Mouse (Mus musculus): ENCODE data around the gene Fam171a2.
"Not testable (repeated sequence)": the region's sequence is repeated elsewhere in the genome, so short reads cannot be mapped to it uniquely, and the experiment has no call there.

Gene Fam171a2

GRCm38 (mm10) chr11:102433866-102434265 lies 13.6 kb downstream of the Fam171a2 start:
- DNase-seq: no peak

- no peak for DNase-seq
Measured at GRCm38 (mm10) chr11:102432896-102433295, 14.6 kb downstream of the Fam171a2 start.

DNA sequence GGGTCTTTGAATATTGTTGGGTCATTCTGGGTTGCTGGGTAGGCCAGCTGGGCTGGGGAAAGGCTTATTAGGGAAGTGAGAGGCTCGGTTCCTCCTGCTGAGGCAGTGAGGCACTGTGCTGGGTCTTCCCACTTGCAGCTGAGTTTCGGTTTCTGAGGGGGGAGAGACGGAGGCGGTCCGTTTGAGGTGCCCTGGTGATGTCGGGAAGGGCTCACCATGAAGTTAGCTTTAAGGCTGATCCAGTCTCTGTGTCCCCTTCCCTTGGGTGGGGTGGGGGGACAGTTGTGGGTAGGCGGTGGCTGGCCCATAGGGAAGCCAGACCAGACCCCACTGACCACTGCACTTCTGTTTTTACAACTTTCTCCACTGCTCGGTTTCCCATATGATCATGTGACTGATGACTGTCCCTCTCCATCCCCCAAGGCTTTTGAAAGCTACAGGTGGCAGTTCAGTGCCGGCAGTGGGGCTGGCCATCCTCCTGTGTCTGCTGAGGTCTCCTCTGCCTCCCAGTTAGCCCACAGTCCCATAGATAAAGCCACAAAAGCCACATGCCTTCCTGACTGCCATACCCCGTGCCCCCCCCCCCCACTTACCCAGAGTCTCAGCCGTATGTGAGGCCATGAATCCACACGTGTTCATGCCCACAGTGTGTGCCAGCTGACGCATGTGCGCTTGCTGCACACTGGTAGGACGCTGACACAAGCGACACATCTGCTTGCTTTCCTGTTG lies 15.2 kb downstream of the Fam171a2 start:
- peak in 1 of 2 experiments; percentile 35 for DNase-seq

DNA sequence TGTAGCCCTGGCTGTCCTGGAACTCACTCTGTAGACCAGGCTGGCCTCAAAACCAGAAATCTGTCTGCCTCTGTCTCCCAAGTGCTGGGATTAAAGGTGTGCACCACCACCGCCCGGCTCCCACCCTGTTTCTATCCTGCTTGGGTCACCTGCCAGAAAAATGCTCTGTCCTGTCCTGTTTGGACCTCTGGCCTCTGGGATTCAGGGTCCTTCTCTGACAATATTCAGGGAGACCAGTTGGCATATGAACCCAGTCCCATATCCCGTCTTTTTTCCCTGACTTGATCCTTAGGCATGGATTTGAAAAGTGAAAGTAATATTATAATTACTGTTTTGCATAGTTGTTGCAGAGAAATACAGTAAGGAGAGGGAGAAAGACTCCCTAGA lies 15.8 kb downstream of the Fam171a2 start:
- DNase-seq: no peak

DNA sequence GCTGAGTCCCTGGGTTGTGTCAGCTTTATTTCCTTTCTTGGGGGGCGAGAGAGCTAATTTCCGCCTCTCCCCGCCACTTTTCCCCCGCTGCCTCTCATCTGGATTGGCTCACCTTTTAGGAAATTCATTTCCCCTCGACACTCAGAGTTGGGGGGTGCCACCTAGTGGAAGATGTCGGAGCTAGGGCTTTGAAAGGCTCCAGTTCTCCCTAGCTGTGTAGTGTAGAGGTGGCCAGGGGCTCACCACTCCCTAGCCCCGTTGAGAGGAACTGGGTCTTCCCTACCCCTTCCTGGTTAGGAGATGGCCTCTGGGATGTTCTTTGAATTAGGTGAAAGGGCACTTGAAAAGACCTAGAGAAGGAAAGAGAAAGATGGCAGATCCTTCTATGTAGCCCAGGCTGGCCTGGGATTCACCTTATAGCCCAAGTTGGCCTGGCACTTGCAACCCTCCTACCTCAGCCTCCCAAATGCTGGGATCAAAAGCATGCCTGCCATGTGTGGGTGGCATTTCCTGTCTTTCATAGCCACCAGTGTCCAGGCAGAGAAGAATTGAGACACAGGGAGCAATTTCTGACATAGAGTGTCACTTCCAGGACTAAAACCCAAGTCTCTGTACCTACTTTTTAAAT lies 16.4 kb downstream of the Fam171a2 start:
- peak; percentile 79 to 81 for DNase-seq

DNA sequence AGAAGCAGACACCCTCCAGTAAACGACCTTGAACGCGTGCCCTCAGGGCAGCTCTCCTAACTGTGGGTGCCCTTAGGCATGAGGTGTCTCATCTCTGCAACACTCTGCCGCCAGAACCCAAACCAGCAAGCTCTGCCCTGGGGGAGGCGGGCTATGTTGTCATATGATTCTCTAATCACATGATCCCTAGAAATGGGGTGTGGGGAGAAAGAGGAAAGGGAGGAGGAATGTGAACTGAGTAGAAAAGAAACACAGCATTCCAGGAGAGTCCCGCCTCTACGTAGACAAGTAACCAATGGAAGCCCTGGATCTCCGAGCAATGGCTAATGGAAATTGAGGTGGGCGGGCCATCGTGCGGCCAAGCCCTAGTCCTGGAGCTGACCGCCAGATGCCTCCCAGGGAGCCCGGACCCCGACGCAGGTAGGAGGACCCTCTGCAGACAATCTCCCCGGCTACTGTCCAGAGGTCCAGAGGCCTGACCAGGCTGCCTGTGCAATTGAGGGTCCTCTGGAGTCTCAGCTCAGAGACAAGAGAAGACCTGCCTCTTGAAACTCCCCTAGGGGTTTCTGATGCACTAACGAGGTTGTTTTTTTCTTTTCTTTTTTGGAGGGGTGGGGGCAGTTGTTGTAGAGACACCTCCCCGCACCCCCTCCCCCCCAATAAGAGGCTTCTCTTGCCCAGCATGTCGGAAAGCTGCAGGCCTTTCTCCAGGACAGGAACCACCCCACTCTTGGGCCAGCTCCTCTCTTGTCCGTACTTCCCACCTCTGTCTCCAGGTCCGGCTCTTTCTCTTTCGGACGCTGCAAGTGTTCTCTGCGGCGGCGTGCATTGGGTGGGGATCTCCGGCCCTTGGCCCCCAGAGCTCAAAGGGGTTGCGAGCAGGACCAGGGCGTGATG lies 17.1 kb downstream of the Fam171a2 start, which contains the start of gene Grn:
Grn (plus strand) TSS at position 195 of the 897 bp plus-strand sequence.
- peak; percentile 56 to 63 for DNase-seq

DNA sequence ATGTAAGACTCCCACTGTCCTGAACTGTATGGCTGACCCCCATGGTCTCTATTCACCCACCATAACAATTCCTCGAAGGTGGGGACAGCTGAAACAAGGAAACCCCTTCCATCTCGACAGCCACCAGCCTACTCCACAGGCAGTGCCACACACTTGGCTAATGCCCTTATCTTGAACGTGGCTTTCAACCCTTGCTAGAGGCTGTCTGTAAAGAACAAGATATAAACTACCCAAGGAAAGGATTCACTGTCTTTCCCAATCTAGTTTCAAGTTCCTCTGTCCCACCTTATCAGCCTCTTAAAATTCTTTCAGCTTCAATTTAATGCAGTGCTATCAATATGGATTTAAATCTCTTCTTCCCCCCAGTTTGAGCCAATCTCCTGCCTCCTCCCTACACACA lies 17.9 kb downstream of the Fam171a2 start:
- no peak for DNase-seq

GRCm38 (mm10) chr11:102428981-102429540 lies 18.4 kb downstream of the Fam171a2 start:
- DNase-seq: no peak

GRCm38 (mm10) chr11:102425555-102426316 lies 21.7 kb downstream of the Fam171a2 start:
- DNase-seq: no peak

- no peak for DNase-seq
Measured at GRCm38 (mm10) chr11:102424666-102425065, 22.8 kb downstream of the Fam171a2 start.

- no peak for DNase-seq
Measured at GRCm38 (mm10) chr11:102421559-102421958, 25.9 kb downstream of the Fam171a2 start.

DNA sequence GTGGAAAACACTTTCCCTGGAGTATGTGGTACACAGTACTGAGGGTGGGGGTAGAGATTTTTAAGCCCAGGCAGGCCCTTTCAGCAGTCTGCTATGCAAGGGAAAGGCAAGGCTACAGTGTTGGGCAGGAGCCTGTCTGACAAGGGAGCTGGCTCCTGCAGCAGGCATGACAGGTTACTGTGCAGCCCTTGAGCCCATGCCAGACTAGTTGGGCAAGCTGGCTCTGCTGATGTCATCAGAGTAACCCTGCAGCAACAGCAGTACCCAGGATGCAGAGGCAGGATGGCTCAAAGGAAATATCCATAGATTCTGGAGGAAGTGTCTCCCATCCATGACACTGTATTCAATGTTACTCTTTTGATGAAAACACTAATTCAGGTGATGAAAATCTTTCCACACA lies 28.6 kb downstream of the Fam171a2 start:
- no peak for DNase-seq

DNA sequence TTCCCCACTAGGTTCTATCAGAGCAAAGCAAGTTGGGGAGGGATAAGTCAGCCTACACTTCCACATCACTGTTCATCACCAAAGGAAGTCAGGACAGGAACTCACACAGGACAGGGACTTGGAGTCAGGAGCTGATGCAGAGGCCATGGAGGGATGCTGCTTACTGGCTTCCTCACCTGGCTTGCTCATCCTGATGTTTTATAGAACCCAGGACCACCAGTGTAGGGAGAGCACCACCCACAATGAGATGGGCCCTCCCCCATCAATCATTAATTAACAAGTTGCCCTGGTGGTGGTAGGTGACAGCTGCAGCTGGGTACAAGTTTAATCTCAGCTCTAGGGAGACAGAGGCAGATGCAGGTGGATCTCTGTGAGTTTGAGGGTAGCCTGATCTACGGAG lies 30.3 kb downstream of the Fam171a2 start:
- DNase-seq: no peak

DNA sequence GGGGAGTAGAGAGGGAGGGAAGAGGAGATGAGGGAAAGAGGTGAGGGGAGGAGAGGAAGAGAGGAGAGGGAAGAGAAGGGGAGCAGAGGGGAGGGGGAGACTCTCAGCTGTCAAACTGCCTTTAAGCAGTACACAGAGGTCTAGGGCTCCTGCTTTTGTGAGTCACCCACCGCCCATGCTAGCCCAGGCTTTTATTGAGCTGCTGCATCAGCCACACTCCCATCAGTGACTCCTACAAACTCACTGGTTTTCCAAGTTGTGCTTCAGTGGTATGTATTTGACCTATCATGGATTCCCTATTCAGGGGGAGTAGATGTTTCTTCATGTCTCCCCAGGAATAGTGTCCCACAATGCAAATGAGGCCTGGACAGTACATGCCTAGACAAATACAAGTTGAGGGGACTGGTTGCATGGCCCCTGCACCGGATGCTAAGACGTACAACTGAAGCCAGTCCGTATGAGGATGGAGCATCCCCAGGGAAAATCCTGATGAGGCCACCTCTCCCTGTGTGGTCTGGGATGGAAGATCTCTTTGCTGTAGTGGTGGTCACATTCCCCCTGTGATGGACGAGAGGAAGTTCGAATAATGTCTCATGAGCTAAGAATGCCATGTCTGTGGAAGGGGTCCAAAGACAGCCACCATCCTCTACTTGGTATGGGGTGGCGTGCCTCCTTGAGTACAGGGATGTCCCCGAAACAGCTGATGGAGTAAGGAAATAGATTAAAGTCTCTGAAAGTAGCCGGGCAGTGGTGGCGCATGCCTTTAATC lies 32.3 kb downstream of the Fam171a2 start:
- DNase-seq: no peak

- no peak for DNase-seq
Measured at GRCm38 (mm10) chr11:102413059-102413458, 34.4 kb downstream of the Fam171a2 start.

DNA sequence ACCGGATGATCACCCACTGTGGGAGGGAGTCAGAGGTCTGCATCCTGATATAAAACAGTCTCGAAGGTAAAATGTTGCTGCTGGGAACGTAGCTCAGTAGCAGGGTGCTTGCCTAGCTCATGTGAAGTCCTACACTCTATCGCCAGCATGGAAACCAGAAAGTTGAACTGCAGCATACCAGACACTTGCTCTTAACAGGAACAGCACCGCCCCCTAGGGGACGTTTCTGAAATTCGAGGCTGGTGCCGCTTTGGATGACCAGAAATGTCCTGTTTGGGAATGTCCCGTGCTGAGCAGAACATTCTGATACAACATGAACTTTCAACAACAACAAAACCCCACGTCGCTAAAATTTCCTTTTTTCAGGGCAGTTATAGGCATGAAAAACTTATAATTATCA lies 35.8 kb downstream of the Fam171a2 start:
- DNase-seq: peak; percentile 79 to 80

- DNase-seq: no peak
Measured at GRCm38 (mm10) chr11:102411061-102411460, 36.4 kb downstream of the Fam171a2 start.

DNA sequence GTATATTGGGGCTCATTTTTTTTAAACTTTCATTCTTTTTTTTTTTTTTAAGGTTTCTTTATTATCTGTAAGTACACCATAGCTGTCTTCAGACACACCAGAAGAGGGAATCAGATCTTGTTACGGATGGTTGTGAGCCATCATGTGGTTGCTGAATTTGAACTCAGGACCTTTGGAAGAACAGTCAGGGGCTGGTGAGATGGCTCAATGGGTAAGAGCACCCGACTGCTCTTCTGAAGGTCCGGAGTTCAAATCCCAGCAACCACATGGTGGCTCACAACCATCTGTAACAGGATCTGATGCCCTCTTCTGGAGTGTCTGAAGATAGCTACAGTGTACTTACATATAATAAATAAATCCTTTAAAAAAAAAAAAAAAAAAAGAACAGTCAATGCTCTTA lies 37.1 kb downstream of the Fam171a2 start:
- not testable (repeated sequence) for DNase-seq

DNA sequence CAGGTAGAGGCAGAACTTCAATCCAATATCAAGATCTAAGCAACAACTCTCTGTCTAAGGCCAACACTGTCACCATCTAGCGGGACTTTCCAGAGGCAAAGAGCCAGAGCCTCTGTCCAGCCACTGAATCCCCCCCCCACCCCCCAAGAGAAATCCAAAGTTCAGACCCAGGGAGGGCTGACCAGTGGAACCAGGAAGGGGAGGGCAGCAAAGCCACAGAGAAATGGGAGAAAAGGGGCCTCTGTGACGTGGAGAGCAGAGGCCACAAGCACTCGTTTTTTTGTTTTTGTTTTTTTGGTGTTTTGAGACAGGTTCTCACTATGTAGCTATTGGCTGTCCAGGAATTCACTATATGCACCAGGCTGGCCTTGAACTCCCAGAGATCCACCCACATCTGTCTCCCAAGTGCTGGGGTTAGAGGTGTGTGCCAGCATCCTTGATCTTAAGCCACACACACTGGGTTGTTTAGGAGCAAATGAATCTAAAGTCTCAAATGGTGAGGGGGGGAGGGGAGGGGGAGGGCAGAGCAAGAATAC lies 37.6 kb downstream of the Fam171a2 start:
- no peak for DNase-seq

DNA sequence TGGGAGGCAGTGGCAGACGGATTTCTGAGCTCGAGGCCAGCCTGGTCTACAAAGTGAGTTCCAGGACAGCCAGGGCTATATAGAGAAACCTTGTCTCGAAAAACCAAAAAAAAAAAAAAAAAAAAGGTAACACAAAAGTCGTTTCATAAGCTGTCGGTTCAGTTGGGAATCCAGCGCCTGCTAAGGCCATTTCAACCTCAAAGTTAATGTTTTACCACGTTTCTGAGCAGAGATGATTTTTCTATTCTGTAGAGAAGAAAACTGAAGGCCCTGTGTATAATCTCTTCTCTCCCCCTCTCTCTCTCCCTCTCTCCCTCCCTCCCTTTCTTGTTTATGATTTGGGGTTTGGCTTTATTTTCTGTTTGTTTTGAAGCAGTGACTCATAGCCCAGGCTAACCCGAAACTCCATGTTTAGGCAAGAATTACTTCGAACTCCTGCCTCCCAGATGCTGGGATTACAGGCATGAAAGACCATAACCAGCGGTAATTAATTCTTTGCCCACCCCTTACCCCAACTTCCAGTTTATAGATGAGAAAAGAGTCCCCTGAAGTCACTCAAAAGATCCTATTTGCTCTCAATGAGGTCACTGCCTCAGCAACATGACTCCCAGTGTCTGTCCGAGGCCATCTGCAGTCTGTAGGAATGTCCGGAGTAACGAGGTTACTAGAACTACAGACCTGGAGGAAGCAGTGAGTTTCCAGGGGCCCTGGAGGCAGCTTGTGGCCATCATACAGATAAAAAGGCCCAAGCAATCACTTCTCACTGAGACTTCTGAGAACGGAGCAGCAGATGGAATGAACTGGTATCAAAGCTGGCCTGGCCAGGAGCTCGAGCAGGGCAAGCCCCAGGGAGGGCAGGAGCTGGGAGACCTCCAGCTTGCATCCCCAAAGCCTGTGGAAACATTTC lies 38.3 kb downstream of the Fam171a2 start:
- DNase-seq: no peak

Measured in thymus, postnatal 36 days (tissue).